Mouse (Mus musculus): ENCODE data around the gene 4930519P11Rik. TPM values are rescaled to one million over a fixed set of nuclear protein-coding genes. Genes with fewer than 3 reads are reported as not detected.

4930519P11Rik gene
- polyA plus RNA-seq, 1 experiment from 2014 or later: 0.13 TPM

GRCm38 (mm10) chr2:154632203-154632780 is 19.1 kb upstream of the 4930519P11Rik start:
- no peaks in the 10 kb centered on the region for H3K27me3 ChIP-seq
- in situ Hi-C loops (cut with MboI; ENCODE audit: low pct_unique_long_range_greater_than_20kb): no loop called here
- no peak for TF ChIP-seq CTCF (IDR thresholded peaks at IDR 0.05)
- ChIA-PET CTCF (interaction anchor here (1.7 kb wide), 1 partner anchor 13 kb away, joined by 3 read pairs; no protein-coding TSS in a partner anchor), POLR2A (no interaction called here)
- ATAC-seq (no peak), DNase-seq (ENCODE audit: low read depth, low spot score) (no peak)

- DNase-seq (ENCODE audit: low read depth, low spot score) (no peak), ATAC-seq (no peak)
- in situ Hi-C loops (cut with MboI; ENCODE audit: low pct_unique_long_range_greater_than_20kb): no loop called here
- ChIA-PET CTCF (interaction anchor here (1.0 kb wide), 1 partner anchor 73 kb away, joined by 3 read pairs; no protein-coding TSS in a partner anchor), POLR2A (no interaction called here)
- no peak for TF ChIP-seq CTCF (IDR thresholded peaks at IDR 0.05)
- no peaks in the 10 kb centered on the region for H3K27me3 ChIP-seq
These were observed 17.3 kb upstream of the 4930519P11Rik start for GRCm38 (mm10) chr2:154630531-154630930.

DNA sequence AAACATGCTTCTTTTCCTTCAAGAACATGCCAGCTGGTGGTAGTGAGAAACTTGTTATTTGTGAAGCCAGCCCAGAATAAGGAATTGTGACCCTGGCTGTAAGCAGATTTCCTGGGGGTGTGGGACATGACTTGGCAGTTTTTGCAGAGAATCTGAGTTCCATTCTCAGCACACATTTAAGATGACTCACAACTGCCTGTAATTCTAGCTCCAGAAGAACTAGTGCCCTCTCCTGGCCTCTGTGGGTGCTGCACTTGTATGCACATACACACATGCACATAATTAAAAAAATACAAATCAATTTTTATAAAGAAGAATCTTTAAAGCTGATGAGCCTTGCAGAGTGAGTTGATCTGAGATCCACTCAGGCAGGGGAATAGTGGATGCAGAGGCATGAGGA is 10.9 kb upstream of the 4930519P11Rik start:
- H3K27me3 ChIP-seq: no peaks in the 10 kb centered on the region
- DNase-seq (ENCODE audit: low read depth, low spot score): no peak
- TF ChIP-seq CTCF (IDR thresholded peaks at IDR 0.05): no peak
- no peak for ATAC-seq
- in situ Hi-C loops (cut with MboI; ENCODE audit: low pct_unique_long_range_greater_than_20kb): no loop called here
- CTCF ChIA-PET: no interaction called here
- POLR2A ChIA-PET: no interaction called here

DNA sequence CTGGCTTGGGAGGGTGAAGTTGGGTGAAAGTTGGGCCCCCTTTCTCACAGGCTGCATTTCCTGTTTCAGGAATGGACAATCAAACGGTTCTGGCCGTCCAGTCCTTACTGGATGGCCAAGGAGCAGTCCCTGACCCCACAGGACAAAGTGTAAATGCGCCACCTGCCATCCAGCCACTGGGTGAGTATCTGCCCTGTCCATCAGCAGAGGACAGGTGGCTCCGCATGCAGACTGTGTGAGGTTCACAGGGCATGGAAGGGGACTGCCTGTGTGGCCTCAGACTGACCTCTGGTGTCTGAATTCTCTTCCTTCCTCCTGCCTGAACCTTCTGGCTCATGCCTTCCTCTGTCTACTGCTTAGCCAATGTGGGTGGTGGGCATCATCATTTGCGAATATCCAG is 8.4 kb upstream of the 4930519P11Rik start:
- ChIA-PET CTCF (no interaction called here), POLR2A (no interaction called here)
- no peak for ATAC-seq
- H3K27me3 ChIP-seq: no peaks in the 10 kb centered on the region
- no peak for TF ChIP-seq CTCF (IDR thresholded peaks at IDR 0.05)
- in situ Hi-C loops (cut with MboI; ENCODE audit: low pct_unique_long_range_greater_than_20kb): no loop called here
- DNase-seq (ENCODE audit: low read depth, low spot score): no peak

GRCm38 (mm10) chr2:154617061-154617460 is 3.8 kb upstream of the 4930519P11Rik start:
- no peaks in the 10 kb centered on the region for H3K27me3 ChIP-seq
- no peak for TF ChIP-seq CTCF (IDR thresholded peaks at IDR 0.05)
- in situ Hi-C loops (cut with MboI; ENCODE audit: low pct_unique_long_range_greater_than_20kb): no loop called here
- DNase-seq (ENCODE audit: low read depth, low spot score): no peak
- ATAC-seq: no peak
- ChIA-PET POLR2A (no interaction called here), CTCF (no interaction called here)

DNA sequence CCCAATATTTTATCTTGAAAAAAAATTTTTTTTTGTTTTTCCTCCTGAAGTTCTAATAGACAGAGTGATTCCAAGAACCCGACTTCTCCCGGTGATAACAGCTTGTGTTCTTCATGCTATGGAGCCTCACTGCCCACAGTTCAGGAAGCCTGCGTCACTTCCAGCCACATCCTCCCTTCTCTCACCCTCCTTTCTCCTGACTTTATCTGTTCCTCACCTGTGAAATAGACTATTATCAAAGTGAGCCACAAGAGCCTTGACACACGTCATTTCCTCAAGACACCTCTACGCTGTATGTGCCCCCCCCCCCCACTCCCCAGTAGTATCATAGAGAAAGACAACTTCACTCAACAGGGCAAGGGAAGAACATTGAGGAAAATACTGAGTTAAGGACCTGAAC is 2.4 kb upstream of the 4930519P11Rik start:
- ChIA-PET CTCF (no interaction called here), POLR2A (no interaction called here)
- in situ Hi-C loops (cut with MboI; ENCODE audit: low pct_unique_long_range_greater_than_20kb): no loop called here
- no peaks in the 10 kb centered on the region for H3K27me3 ChIP-seq
- no peak for DNase-seq (ENCODE audit: low read depth, low spot score)
- TF ChIP-seq CTCF (IDR thresholded peaks at IDR 0.05): no peak
- ATAC-seq: no peak

DNA sequence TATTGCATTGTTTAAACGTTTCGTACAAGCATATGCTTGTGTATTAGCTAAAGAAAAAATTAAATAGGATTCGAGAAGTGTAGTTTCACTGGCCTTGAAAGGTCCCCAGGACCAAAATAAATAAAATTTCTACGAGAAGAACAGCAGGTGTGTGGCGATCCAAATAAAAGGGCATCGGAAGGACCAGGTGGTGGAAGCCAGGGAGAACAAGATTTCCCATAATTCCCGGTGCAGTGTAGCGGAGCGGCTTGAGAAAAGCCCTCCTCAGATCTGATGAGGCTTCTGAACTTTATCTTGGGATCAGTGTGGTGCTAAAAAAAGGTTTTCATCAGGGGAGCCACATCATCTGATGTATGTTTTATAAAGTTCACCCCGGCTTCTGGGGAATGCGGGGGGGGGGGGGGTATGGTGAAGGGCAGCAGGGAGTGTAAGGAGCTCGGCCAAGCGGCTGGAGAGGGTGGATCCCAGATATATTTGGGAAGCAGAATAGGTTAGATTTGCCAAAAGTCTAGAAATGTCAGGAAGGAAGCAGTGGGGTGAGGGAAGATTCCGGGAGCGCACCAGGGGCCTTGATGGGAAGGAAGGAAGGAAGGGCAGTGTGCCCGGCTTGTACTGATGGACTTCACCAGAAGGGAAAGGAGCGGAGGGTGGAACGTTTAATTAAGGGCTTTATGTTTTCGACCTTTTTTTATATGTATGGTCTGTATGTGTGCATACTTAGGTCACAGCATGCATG is 1.8 kb upstream of the 4930519P11Rik start:
- no peak for DNase-seq (ENCODE audit: low read depth, low spot score)
- no peaks in the 10 kb centered on the region for H3K27me3 ChIP-seq
- in situ Hi-C loops (cut with MboI; ENCODE audit: low pct_unique_long_range_greater_than_20kb): no loop called here
- ChIA-PET POLR2A (interaction anchor here (0.6 kb wide), 1 partner anchor 911 kb away, joined by 7 read pairs; no protein-coding TSS in a partner anchor), CTCF (no interaction called here)
- TF ChIP-seq CTCF (IDR thresholded peaks at IDR 0.05): no peak
- ATAC-seq: no peak

DNA sequence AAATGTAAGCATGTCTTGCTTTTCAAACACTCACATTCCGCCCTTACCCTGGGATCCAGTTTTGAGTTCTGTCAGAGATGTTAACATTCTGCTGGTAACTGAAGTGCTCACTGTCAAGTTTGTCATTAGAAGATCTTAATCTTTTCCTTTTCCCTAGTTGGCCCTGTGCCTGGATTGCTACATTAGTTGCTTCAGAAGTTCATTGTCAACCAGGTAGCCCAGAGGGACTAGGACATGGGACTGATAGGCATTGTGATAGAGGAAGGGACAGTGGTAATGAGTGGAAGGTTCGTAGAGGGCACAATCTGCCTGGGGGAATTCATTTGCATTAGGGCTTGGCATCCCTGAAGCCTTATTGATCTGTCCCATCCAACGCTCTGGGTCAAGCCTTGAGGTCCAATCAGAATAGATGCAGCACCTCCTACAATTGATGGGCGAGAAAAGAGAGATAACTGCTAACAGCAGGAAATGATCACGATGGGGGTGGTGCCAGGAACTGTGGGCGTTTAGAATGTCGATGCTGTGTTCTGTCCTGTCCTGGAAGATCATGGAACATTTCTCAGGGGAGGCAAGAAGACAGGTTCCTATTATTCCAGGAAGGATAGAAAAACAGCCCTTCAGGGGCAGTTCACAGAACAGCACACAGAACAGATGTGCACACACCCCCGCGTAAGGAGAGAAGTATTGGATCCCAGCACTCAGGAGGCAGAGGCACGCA is 4.0 kb downstream of the 4930519P11Rik start:
- in situ Hi-C loops (cut with MboI; ENCODE audit: low pct_unique_long_range_greater_than_20kb): no loop called here
- H3K27me3 ChIP-seq: peaks cover 5% of the 10 kb centered on the region

DNA sequence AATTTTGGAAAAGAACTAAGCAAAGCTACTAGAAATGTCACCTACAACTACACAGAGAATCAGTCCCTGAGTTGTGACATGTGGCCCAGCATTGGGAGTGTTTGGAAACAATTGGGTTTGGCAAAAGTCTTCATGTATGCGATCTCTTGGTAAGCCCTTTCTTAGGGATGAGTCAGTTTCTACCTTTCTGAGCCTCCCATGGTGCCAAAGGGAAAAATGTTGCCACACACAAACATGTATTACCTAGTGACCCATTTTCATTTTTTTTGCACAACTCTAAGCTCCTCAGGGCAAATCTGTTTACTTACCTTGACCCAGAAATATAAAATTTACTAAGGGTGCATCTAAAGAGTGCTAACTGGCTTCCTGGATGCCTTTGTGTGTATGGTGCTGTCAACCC is 6.3 kb downstream of the 4930519P11Rik start:
- H3K27me3 ChIP-seq: peaks cover 5% of the 10 kb centered on the region
- ChIA-PET POLR2A (no interaction called here), CTCF (interaction anchor here (0.9 to 1.4 kb wide), 2 partner anchors 12 to 195 kb away, joined by 3 read pairs; no protein-coding TSS in a partner anchor)
- ATAC-seq (no peak), DNase-seq (ENCODE audit: low read depth, low spot score) (no peak)
- no peak for TF ChIP-seq CTCF (IDR thresholded peaks at IDR 0.05)
- in situ Hi-C loops (cut with MboI; ENCODE audit: low pct_unique_long_range_greater_than_20kb): no loop called here

More for the DNA sequence above, 4.0 kb downstream of the 4930519P11Rik start:
- ATAC-seq (no peak), DNase-seq (ENCODE audit: low read depth, low spot score) (no peak)
- TF ChIP-seq CTCF (IDR thresholded peaks at IDR 0.05): no peak
- POLR2A ChIA-PET: no interaction called here
- CTCF ChIA-PET: no interaction called here

DNA sequence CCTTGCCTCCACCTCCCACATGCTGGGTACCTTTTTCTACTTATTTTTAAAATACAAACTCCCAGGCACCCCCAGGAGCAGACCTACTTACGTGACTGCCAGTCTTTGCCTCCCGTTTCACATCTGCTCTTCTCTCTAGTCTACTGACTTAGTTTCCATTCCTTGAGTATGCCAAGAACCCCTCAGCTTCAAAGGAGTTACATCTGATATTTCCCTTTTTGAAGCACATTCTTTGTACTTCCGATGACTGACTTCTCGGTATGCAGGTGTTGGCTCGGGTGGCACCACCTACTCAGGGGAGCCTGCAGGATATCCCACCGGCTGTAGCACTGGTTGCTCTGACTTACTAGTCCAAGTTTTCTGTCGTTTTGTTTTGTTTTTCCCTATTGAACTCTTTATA is 9.1 kb downstream of the 4930519P11Rik start:
- in situ Hi-C loops (cut with MboI; ENCODE audit: low pct_unique_long_range_greater_than_20kb): no loop called here
- H3K27me3 ChIP-seq: peaks cover 5% of the 10 kb centered on the region
- CTCF ChIA-PET: no interaction called here
- no peak for TF ChIP-seq CTCF (IDR thresholded peaks at IDR 0.05)
- DNase-seq (ENCODE audit: low read depth, low spot score) (no peak), ATAC-seq (no peak)
- POLR2A ChIA-PET: no interaction called here

- H3K27me3 ChIP-seq: peaks cover 5% of the 10 kb centered on the region
- no peak for TF ChIP-seq CTCF (IDR thresholded peaks at IDR 0.05)
- peak; percentile 99 for ATAC-seq
- ChIA-PET CTCF (interaction anchor here (1.0 to 1.3 kb wide), 2 partner anchors 10 to 194 kb away, joined by 4 read pairs; no protein-coding TSS in a partner anchor), POLR2A (interaction anchor here (0.6 kb wide), 1 partner anchor 110 kb away, joined by 3 read pairs; no protein-coding TSS in a partner anchor)
- in situ Hi-C loops (cut with MboI; ENCODE audit: low pct_unique_long_range_greater_than_20kb): no loop called here
- peak; percentile 98 for DNase-seq (ENCODE audit: low read depth, low spot score)
These were observed 9.5 kb downstream of the 4930519P11Rik start, which contains the start of gene Pxmp4 for GRCm38 (mm10) chr2:154603638-154604153. TSS of gene Pxmp4 (minus strand) at chr2:154603708.
